Mouse (Mus musculus): Measurements from ENCODE around the gene Acadsb. TPM values are rescaled to one million over a fixed set of nuclear protein-coding genes. Genes with fewer than 3 reads are reported as not detected.

Acadsb gene
- total RNA-seq, 4 experiments from 2014 or later = 94.7 to 113 (median 102) TPM

DNA sequence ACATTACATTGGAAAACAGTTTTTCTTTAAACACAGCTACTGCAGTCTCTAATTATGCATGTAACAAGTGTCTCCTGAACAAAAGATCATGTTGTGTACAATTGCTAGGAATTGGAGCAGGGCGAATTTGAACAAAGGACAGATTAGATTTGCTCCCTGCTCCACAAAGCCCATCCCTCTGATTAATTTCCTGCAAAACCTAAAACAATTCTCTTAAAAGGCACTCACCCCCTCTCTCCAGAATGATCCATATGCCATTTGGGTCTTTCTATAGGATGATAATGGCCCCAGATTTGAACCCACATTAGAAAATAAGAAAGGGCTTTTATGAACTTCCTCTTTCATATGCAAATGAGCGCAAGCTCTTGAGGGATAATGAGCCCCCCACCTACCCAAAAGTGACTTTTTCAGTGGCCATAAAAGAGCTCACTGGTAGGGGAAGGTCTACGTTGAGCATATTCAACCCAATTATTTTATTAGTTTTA lies 54.8 kb downstream of the Acadsb start:
- no peak for DNase-seq (ENCODE audit: low spot score in 2 of 2)

DNA sequence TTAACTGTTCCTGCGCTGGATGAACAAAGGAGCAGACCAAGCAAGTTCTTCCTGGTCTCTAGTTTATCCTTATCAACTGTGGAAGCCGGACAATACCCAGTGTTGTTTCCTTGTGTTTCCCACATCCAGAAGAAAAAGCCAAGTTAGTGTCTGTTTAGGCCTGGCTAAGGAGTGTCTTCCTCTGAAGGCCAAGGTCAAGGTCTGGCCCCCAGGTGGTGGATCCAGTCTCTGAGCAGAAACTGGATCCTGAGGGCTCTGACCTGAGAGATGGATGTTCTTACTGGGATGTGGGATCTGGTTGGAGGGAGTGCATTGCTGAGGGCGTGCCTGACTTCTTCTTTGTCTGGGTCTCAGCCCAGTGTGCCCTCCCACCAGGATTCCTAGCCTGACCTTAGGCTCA lies 55.3 kb downstream of the Acadsb start:
- no peak for DNase-seq (ENCODE audit: low spot score in 2 of 2)

DNA sequence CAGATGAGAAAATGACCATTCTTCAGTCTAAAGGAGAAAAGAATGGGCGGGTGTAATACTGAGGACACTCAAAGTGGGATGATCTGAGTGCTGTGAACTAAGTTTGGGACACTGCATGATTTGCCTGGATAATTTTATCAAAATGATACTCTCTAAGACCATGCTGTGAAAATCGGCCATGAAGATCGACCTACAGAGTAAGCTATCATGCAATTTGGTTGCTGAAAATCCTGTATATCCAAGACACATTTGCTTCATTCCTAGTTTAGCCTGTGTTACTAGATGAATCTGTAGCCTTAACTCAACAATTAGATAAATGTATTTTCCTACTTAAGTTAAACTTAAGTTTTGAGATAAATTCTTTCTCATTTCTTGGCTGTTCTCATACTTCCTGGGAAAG lies 56.9 kb downstream of the Acadsb start:
- no peak for DNase-seq (ENCODE audit: low spot score in 2 of 2)

DNA sequence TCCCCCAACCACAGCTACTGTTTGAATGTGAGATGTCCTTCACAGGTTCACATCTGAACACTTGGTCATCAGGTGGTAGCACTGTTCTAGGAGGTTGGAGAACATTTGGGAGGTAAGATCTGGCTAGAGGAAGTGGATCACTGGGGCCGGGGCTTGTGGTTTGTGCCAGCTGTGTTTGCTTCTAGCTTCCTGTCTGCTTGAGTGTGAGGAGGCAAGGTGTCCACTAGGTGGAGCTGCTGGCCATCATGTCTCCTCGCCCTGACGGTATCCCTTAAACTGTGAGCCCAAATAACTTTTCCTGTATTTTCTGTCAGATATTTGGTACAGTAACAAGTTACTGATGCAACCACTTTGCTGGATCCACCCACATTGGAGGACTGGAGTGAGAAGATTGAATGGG lies 59.1 kb downstream of the Acadsb start:
- no peak for DNase-seq (ENCODE audit: low spot score in 2 of 2)

DNA sequence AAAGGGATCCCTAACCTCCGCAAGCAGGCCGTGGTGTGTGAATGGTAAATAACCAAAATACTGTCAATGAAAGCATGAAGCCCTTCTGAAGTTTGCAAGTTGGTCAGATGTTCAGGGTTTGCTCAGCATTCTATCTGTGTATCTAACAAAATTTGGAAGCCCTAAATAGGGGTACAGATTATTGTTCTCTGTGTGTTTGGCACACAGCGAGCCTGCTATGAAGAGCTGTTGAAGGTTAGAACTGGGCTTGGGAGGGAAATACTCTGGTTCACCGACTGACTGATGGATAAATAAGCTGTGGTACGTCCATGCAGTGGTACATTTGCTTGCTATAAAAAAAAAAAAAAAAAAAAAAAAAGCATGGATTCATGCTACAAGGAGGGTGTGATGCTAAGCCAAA lies 61.1 kb downstream of the Acadsb start:
- DNase-seq (ENCODE audit: low spot score in 2 of 2) = no peak

DNA sequence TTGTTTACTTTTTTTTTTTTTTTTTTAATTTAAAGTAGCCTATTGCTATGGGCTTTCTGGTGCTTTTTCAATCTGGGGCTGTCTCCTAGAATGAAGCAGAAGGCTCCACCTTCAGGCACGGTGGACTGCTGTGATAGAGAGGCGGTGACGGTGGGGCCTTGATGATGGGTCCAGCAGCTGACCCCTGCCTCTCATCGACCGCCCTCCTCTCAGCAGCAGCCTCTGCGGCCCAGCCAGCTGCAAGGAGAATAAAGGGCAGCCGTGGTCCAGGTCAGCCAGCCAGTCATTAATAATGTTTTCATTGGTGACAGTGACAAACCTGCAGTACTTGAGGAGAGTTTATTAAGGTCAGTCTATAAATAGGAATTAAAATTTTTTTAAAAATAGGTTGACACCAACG lies 66.7 kb downstream of the Acadsb start:
- DNase-seq (ENCODE audit: low spot score in 2 of 2) = no peak

DNA sequence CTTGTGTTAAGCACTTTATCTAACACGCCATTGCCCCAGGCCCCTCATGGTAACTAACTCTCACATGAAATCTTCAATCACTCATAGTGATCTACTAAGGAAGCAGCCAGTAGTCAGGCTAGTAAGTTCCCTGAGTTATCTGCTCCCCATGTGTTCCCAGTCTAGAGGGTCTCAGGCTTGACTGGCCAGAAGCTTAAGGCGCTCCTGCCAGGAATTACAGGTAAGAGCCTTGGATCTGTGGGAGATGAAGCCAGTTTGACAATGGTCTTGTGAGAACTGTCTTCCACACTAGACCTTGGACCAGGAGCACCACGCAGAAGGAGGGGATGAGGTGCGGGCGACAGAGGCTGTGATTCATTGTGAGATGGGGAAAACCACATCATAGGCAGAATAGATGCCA lies 68.0 kb downstream of the Acadsb start:
- no peak for DNase-seq (ENCODE audit: low spot score in 2 of 2)

Other genes starting within 250 kb of the Acadsb start
- under 1 TPM in 2 of 4 experiments, not detected in 2; 0.09 to 0.10 TPM for gene 5430419D17Rik, start 236.2 kb upstream of the Acadsb start, total RNA-seq (2022)
- gene Cuzd1, start 88.3 kb upstream of the Acadsb start, total RNA-seq (2022) = under 1 TPM in 1 of 4 experiments, not detected in 3; 0.16 TPM
- gene Fam24b, start 81.1 kb upstream of the Acadsb start, total RNA-seq (2022) = under 1 TPM in 2 of 4 experiments, not detected in 2; 0.68 to 0.75 TPM
- not detected for gene Fam24a, start 76.7 kb upstream of the Acadsb start, total RNA-seq (2022)
- 10 to 100 TPM; 22.3 to 28.2 (median 27.6) TPM for gene 2310057M21Rik, start 47.8 kb upstream of the Acadsb start, total RNA-seq (2022)
- 10 to 100 TPM; 43.9 to 67.5 (median 51.1) TPM for gene Pstk, start 39.5 kb upstream of the Acadsb start, total RNA-seq (2022)
- 10 to 100 TPM; 47.0 to 53.1 (median 50.9) TPM for gene Ikzf5, start 80 bp upstream of the Acadsb start, total RNA-seq (2022)
- not detected for gene Hmx3, start 132.3 kb downstream of the Acadsb start, total RNA-seq (2022)
- gene Hmx2, start 138.2 kb downstream of the Acadsb start, total RNA-seq (2022) = not detected
- gene Bub3, start 149.6 kb downstream of the Acadsb start, total RNA-seq (2022) = 10 to 100 TPM; 60.8 to 68.8 (median 62.0) TPM

All from layer of hippocampus, adult 8-10 months (tissue).